Mouse (Mus musculus) liver, embryonic 14.5 days (tissue): ENCODE measurements at regions not wholly inside any gene's neighbourhood (a gene's known extent, or its start where the extent isn't known, plus 50 kb on each side); places are given as distances from the start of the nearest gene placed in this dataset.

Source experiments
- CTCF ChIP-seq: IDR thresholded peaks from 2 replicates; pipeline ENCODE4 v1.5.1; 2016; ENCODE audit warnings: antibody characterized with exemption, low read depth, control low read depth
- EP300 ChIP-seq: IDR thresholded peaks from 2 replicates; pipeline ENCODE4 v1.6.1; 2016; ENCODE audit warnings: antibody characterized with exemption, low read depth

GRCm38 (mm10) chr5:7543857-7544256, 199.3 kb upstream of the Zfp804b start:
- no peak for TF ChIP-seq CTCF
- TF ChIP-seq EP300 = no peak
